ENCODE assay signal across 15 mouse cellular contexts in genomic region chr9:15032797-15033196, GRCm38 (mm10). TPM values are rescaled to one million over a fixed set of nuclear protein-coding genes. Genes with fewer than 3 reads are reported as not detected.
A peak's percentile ranks its signal among the peaks of the same experiment; 100 is the strongest.
DNase-seq lines count a peak whose midpoint lies in the region; ATAC-seq and TF ChIP-seq lines count a peak whose summit lies in the region.
"Had no signal": no experiment of that assay in that cellular context is flagged by ENCODE, and none has a peak within 500 bp of the region (broad histone marks: within the 10 kb centered on the region; RNA-seq: fewer than 3 reads in every experiment).

No protein-coding gene starts in this region.

- WGBS in hindbrain, embryonic 12.5 days = 87% methylated on average over 4 of the region's 4 CpGs
- 95% methylated on average over 4 of the region's 4 CpGs for WGBS in hindbrain, embryonic 14.5 days

- no peak for ATAC-seq in hindbrain, embryonic 12.5 days (ENCODE audit: low FRiP score)
- ATAC-seq in hindbrain, embryonic 14.5 days (ENCODE audit: low FRiP score) = no peak
- ATAC-seq: forebrain, embryonic 14.5 days; forebrain, embryonic 16.5 days had no signal

- H3K9me3 ChIP-seq in hindbrain, embryonic 12.5 days (replicated peaks) = no peaks in the 10 kb centered on the region
- no peaks in the 10 kb centered on the region for H3K9me3 ChIP-seq in hindbrain, embryonic 14.5 days (ENCODE audit: control insufficient read depth, low read length)
- H3K9me3 ChIP-seq: embryonic facial prominence, embryonic 12.5 days; embryonic facial prominence, embryonic 15.5 days; forebrain, embryonic 10.5 days had no signal

- no peak for TF ChIP-seq CTCF in gastrocnemius, adult 2 months (IDR thresholded peaks at IDR 0.05)

- H3K4me3 ChIP-seq in gastrocnemius, adult 2 months = no peak overlapping the region
- H3K4me3 ChIP-seq in hindbrain, embryonic 12.5 days = no peak overlapping the region
- no peak overlapping the region for H3K4me3 ChIP-seq in hindbrain, embryonic 14.5 days (replicated peaks; ENCODE audit: low read length)
- H3K4me3 ChIP-seq: embryonic facial prominence, embryonic 12.5 days; embryonic facial prominence, embryonic 15.5 days; erythroblast, embryonic 14.5 days; forebrain, embryonic 10.5 days; forebrain, embryonic 12.5 days had no signal

- intact Hi-C loops in gastrocnemius, adult 2 months (cut with DNase I) = no loop called here
- intact Hi-C loops in gastrocnemius, postnatal 14 days (cut with DNase I; ENCODE audit: low total_unique reads) = no loop called here

- H3K4me2 ChIP-seq in hindbrain, embryonic 12.5 days (replicated peaks) = no peak overlapping the region
- H3K4me2 ChIP-seq in hindbrain, embryonic 14.5 days (replicated peaks) = no peak overlapping the region
- H3K4me2 ChIP-seq: embryonic facial prominence, embryonic 12.5 days; embryonic facial prominence, embryonic 15.5 days; forebrain, embryonic 12.5 days had no signal

- no peaks in the 10 kb centered on the region for H3K27me3 ChIP-seq in hindbrain, embryonic 12.5 days
- H3K27me3 ChIP-seq in hindbrain, embryonic 14.5 days (ENCODE audit: control insufficient read depth, insufficient read depth, low read length) = no peaks in the 10 kb centered on the region
- H3K27me3 ChIP-seq: embryonic facial prominence, embryonic 12.5 days; embryonic facial prominence, embryonic 15.5 days; forebrain, embryonic 12.5 days had no signal

- H3K9ac ChIP-seq in hindbrain, embryonic 12.5 days = 0 out of 2 replicates have a peak overlapping the region, but pooled peaks have one; percentile 18
- H3K9ac ChIP-seq in hindbrain, embryonic 14.5 days = no peak overlapping the region
- H3K9ac ChIP-seq: embryonic facial prominence, embryonic 12.5 days; embryonic facial prominence, embryonic 15.5 days; forebrain, embryonic 12.5 days had no signal

- H3K4me1 ChIP-seq in hindbrain, embryonic 12.5 days = peaks cover 5% of the 10 kb centered on the region
- H3K4me1 ChIP-seq in hindbrain, embryonic 14.5 days (replicated peaks; ENCODE audit: control insufficient read depth, insufficient read depth, low read length) = peaks cover 5% of the 10 kb centered on the region

- peak overlapping the region; percentile 66 for H3K27ac ChIP-seq in gastrocnemius, adult 2 months
- H3K27ac ChIP-seq in hindbrain, embryonic 12.5 days = no peak overlapping the region
- no peak overlapping the region for H3K27ac ChIP-seq in hindbrain, embryonic 14.5 days
- H3K27ac ChIP-seq: embryonic facial prominence, embryonic 12.5 days; embryonic facial prominence, embryonic 15.5 days; forebrain, embryonic 10.5 days; forebrain, embryonic 12.5 days had no signal

- 0 out of 2 replicates have a peak, but pooled peaks cover 13% of the 10 kb centered on the region for H3K36me3 ChIP-seq in hindbrain, embryonic 12.5 days
- H3K36me3 ChIP-seq in hindbrain, embryonic 14.5 days (replicated peaks; ENCODE audit: control insufficient read depth, insufficient read depth) = peaks cover 11% of the 10 kb centered on the region; the same call in 1 of the 2 replicates
- H3K36me3 ChIP-seq: embryonic facial prominence, embryonic 12.5 days had no signal

- no peak for DNase-seq in gastrocnemius, adult 2 months
- DNase-seq in gastrocnemius, postnatal 14 days = no peak
- no peak for DNase-seq in hindbrain, embryonic 14.5 days (ENCODE audit: low spot score)
- DNase-seq: cerebellum, adult 11 months; cerebellum, adult 8-10 months; cerebellum, adult 9-11 months; cerebellum, postnatal 36 days had no signal

RNA-seq across cellular contexts. Expression of gene Panx1, which starts 12.5 kb away (rescaled TPM):
- total RNA-seq in gastrocnemius, adult 2 months (2021) = 10 to 100 TPM; 21.2 to 31.0 TPM
- 10 to 100 TPM; 18.6 to 43.0 TPM for total RNA-seq in gastrocnemius, postnatal 14 days (2021)
- polyA plus RNA-seq in hindbrain, embryonic 12.5 days (2016; fragmentation: Nextera tagmentation; extraction: Ambion mirVana) = 104 and 114 TPM in 2 replicates
- polyA plus RNA-seq in hindbrain, embryonic 14.5 days (2014; fragmentation: Nextera tagmentation; extraction: Ambion mirVana) = 197 and 225 TPM in 2 replicates
